Mouse (Mus musculus) myocyte (in vitro differentiated cells): ENCODE measurements around the gene Itpr2.

Experiments used
- E2F4 ChIP-seq: IDR thresholded peaks from one replicate; pipeline ENCODE4 v1.6.1; 2011; ENCODE audit warnings: mild to moderate bottlenecking, control low read depth, moderate library complexity; ENCODE audit not compliant: insufficient read depth
- MYOG ChIP-seq, 3 experiments: IDR thresholded peaks; one replicate each; pipeline ENCODE4 v1.6.1; 2011; ENCODE audit warnings: control low read depth in 2 of 3, low read depth in 2 of 3, mild to moderate bottlenecking in 2 of 3; ENCODE audit not compliant: insufficient read length in 2 of 3, control insufficient read depth in 1 of 3, insufficient read depth in 1 of 3
- REST ChIP-seq: IDR thresholded peaks from one replicate; pipeline ENCODE4 v1.6.1; 2011; ENCODE audit warnings: mild to moderate bottlenecking, control low read depth, moderate library complexity; ENCODE audit not compliant: insufficient read depth, insufficient read length
- USF1 ChIP-seq: IDR thresholded peaks from one replicate; pipeline ENCODE4 v1.6.1; 2011; ENCODE audit warnings: low read depth, mild to moderate bottlenecking, control low read depth, moderate library complexity

- TF ChIP-seq E2F4: no peak
- no peak for TF ChIP-seq USF1
- no peak for TF ChIP-seq REST
- TF ChIP-seq MYOG (IDR thresholded peaks at IDR 0.05; ENCODE audit: control insufficient read depth in 1 of 3, insufficient read depth in 1 of 3, insufficient read length in 2 of 3, low read depth in 2 of 3): no peak
Measured at GRCm38 (mm10) chr6:146490416-146490960, 11.5 kb downstream of the Itpr2 start.
